In genomic region chr2:179582966-179583365, GRCm38 (mm10) we compare ENCODE assay signal across 18 mouse cellular contexts.
A peak's percentile ranks its signal among the peaks of the same experiment; 100 is the strongest.
DNase-seq lines count a peak whose midpoint lies in the region; ATAC-seq and TF ChIP-seq lines count a peak whose summit lies in the region.
"Had no signal": no experiment of that assay in that cellular context is flagged by ENCODE, and none has a peak within 500 bp of the region (broad histone marks: within the 10 kb centered on the region; RNA-seq: fewer than 3 reads in every experiment).

No protein-coding gene starts in this region.

- H3K4me3 ChIP-seq in heart, embryonic 11.5 days (ENCODE audit: low read depth, low read length): no peak overlapping the region
- H3K4me3 ChIP-seq in liver, adult 2 months (ENCODE audit: insufficient read depth, low read depth, low read length): no peak overlapping the region
- H3K4me3 ChIP-seq in liver, embryonic 12.5 days: no peak overlapping the region
- no peak overlapping the region for H3K4me3 ChIP-seq in hindbrain, postnatal 0 days (ENCODE audit: low read length)
- H3K4me3 ChIP-seq: heart, embryonic 15.5 days; neural tube, embryonic 12.5 days had no signal

- H3K4me2 ChIP-seq in heart, embryonic 11.5 days: peak overlapping the region; percentile 37; the same call in 1 of the 2 replicates
- H3K4me2 ChIP-seq in liver, embryonic 12.5 days: no peak overlapping the region
- H3K4me2 ChIP-seq in hindbrain, postnatal 0 days (ENCODE audit: low read depth, low read length): peak overlapping the region; percentile 16; the same call in 1 of the 2 replicates
- H3K4me2 ChIP-seq: heart, embryonic 15.5 days; neural tube, embryonic 12.5 days had no signal

- no peak for TF ChIP-seq CTCF in liver, adult 2 months (IDR thresholded peaks at IDR 0.05; ENCODE audit: low read depth, low read length)
- TF ChIP-seq CTCF in hindbrain, postnatal 0 days (IDR thresholded peaks at IDR 0.05; ENCODE audit: low read depth): no peak

- H3K27ac ChIP-seq in heart, embryonic 11.5 days (ENCODE audit: low read depth, low read length): no peak overlapping the region
- H3K27ac ChIP-seq in liver, adult 2 months (replicated peaks; ENCODE audit: insufficient read depth, low read depth, low read length): peak overlapping the region; percentile 47; the same call in 1 of the 2 replicates
- no peak overlapping the region for H3K27ac ChIP-seq in liver, embryonic 12.5 days
- H3K27ac ChIP-seq in hindbrain, postnatal 0 days: no peak overlapping the region
- H3K27ac ChIP-seq: heart, embryonic 15.5 days; neural tube, embryonic 12.5 days had no signal

- H3K9me3 ChIP-seq in heart, embryonic 11.5 days (replicated peaks; ENCODE audit: control insufficient read depth, low read length): no peaks in the 10 kb centered on the region
- no peaks in the 10 kb centered on the region for H3K9me3 ChIP-seq in liver, embryonic 12.5 days (replicated peaks)
- no peaks in the 10 kb centered on the region for H3K9me3 ChIP-seq in hindbrain, postnatal 0 days (ENCODE audit: low read length)
- H3K9me3 ChIP-seq: heart, embryonic 15.5 days; neural tube, embryonic 12.5 days had no signal

- no peak for ATAC-seq in heart, embryonic 11.5 days (replicated peaks; ENCODE audit: insufficient number of reproducible peaks, low FRiP score, low TSS enrichment)
- no peak for ATAC-seq in liver, embryonic 12.5 days
- ATAC-seq in hindbrain, postnatal 0 days: no peak
- ATAC-seq: liver, postnatal 0 days had no signal

- 45% methylated on average over 16 of the region's 16 CpGs for WGBS in heart, embryonic 11.5 days (ENCODE audit: insufficient replicate concordance)
- WGBS in liver, adult 2 months: 65% methylated on average over 16 of the region's 16 CpGs
- WGBS in liver, embryonic 12.5 days (ENCODE audit: insufficient replicate concordance): 31% methylated on average over 16 of the region's 16 CpGs
- 55% methylated on average over 16 of the region's 16 CpGs for WGBS in hindbrain, postnatal 0 days

- H3K9ac ChIP-seq in heart, embryonic 11.5 days (ENCODE audit: low read depth, low read length): no peak overlapping the region
- no peak overlapping the region for H3K9ac ChIP-seq in liver, adult 2 months (ENCODE audit: low read depth, low read length)
- no peak overlapping the region for H3K9ac ChIP-seq in liver, embryonic 12.5 days
- no peak overlapping the region for H3K9ac ChIP-seq in hindbrain, postnatal 0 days (replicated peaks; ENCODE audit: low read length)
- H3K9ac ChIP-seq: heart, embryonic 15.5 days; liver, postnatal 0 days; neural tube, embryonic 12.5 days had no signal

- no peaks in the 10 kb centered on the region for H3K36me3 ChIP-seq in heart, embryonic 11.5 days (ENCODE audit: control insufficient read depth, insufficient read depth, low read length)
- H3K36me3 ChIP-seq in liver, adult 2 months (ENCODE audit: control insufficient read depth, insufficient read depth, low read length): no peaks in the 10 kb centered on the region
- H3K36me3 ChIP-seq in liver, embryonic 12.5 days: no peaks in the 10 kb centered on the region
- H3K36me3 ChIP-seq in hindbrain, postnatal 0 days (ENCODE audit: insufficient read depth, low read length): no peaks in the 10 kb centered on the region
- H3K36me3 ChIP-seq: heart, embryonic 15.5 days; neural tube, embryonic 12.5 days had no signal

- no peak for DNase-seq in heart, adult 18-20 months
- DNase-seq in liver, adult 2 months (ENCODE audit: extremely low read depth, low read depth, low spot score): peak; percentile 9
- DNase-seq in hindbrain, postnatal 0 days (ENCODE audit: low spot score): no peak
- DNase-seq in cerebellum, adult 11-12 months: no peak
- no peak for DNase-seq in yolk sac, embryonic 10.5 days (ENCODE audit: low spot score)
- DNase-seq: adrenal gland, adult 2 months; cerebellum, adult 11 months; gastrocnemius, postnatal 14 days; kidney, adult 9 months; kidney, postnatal 4 days; liver, postnatal 0 days; lung, postnatal 14 days; right cerebral cortex, postnatal 25 days; thymus, postnatal 14 days had no signal

- TF ChIP-seq POLR2A in liver, adult 2 months (IDR thresholded peaks at IDR 0.05; ENCODE audit: extremely low read depth, insufficient read depth, low read length): no peak

- no peaks in the 10 kb centered on the region for H3K4me1 ChIP-seq in heart, embryonic 11.5 days (ENCODE audit: control insufficient read depth, insufficient read depth, low read length)
- 0 out of 2 replicates have a peak, but pooled peaks cover 2% of the 10 kb centered on the region for H3K4me1 ChIP-seq in liver, adult 2 months (ENCODE audit: control insufficient read depth, insufficient read depth, low read length)
- no peaks in the 10 kb centered on the region for H3K4me1 ChIP-seq in liver, embryonic 12.5 days
- peaks cover 5% of the 10 kb centered on the region for H3K4me1 ChIP-seq in hindbrain, postnatal 0 days (ENCODE audit: insufficient read depth, low read length)
- H3K4me1 ChIP-seq: heart, embryonic 15.5 days had no signal

- H3K27me3 ChIP-seq in heart, embryonic 11.5 days (ENCODE audit: control insufficient read depth, insufficient read depth, low read length): no peaks in the 10 kb centered on the region
- no peaks in the 10 kb centered on the region for H3K27me3 ChIP-seq in liver, adult 2 months (ENCODE audit: control insufficient read depth, insufficient read depth, low read length)
- H3K27me3 ChIP-seq in liver, embryonic 12.5 days (replicated peaks): no peaks in the 10 kb centered on the region
- H3K27me3 ChIP-seq in hindbrain, postnatal 0 days (ENCODE audit: insufficient read depth, low read length): no peaks in the 10 kb centered on the region
- H3K27me3 ChIP-seq: heart, embryonic 15.5 days; neural tube, embryonic 12.5 days had no signal

- H3K79me2 ChIP-seq in liver, adult 2 months (ENCODE audit: control insufficient read depth, insufficient read depth, low read length): no peaks in the 10 kb centered on the region
